ENCODE assay signal across 24 mouse cellular contexts in genomic region chr7:116121202-116121601, GRCm38 (mm10). TPM values are rescaled to one million over a fixed set of nuclear protein-coding genes. Genes with fewer than 3 reads are reported as not detected.
DNase-seq lines count a peak whose midpoint lies in the region; ATAC-seq and TF ChIP-seq lines count a peak whose summit lies in the region.
"Had no signal": no experiment of that assay in that cellular context is flagged by ENCODE, and none has a peak within 500 bp of the region (broad histone marks: within the 10 kb centered on the region; RNA-seq: fewer than 3 reads in every experiment).

No protein-coding gene starts in this region.

- ATAC-seq in forebrain, postnatal 0 days: no peak
- no peak for ATAC-seq in liver, embryonic 12.5 days
- ATAC-seq in forebrain, embryonic 13.5 days: peak; percentile 12; the same call in 1 of the 2 replicates
- 0 out of 2 replicates have a peak, but pooled peaks have one; percentile 25 for ATAC-seq in midbrain, embryonic 15.5 days (replicated peaks)

- H3K4me3 ChIP-seq in forebrain, embryonic 10.5 days: no peak overlapping the region
- H3K4me3 ChIP-seq in forebrain, postnatal 0 days (ENCODE audit: low read depth, low read length): no peak overlapping the region
- H3K4me3 ChIP-seq in liver, adult 2 months (ENCODE audit: insufficient read depth, low read depth, low read length): no peak overlapping the region
- H3K4me3 ChIP-seq in liver, embryonic 12.5 days: no peak overlapping the region
- H3K4me3 ChIP-seq in forebrain, embryonic 13.5 days: no peak overlapping the region
- no peak overlapping the region for H3K4me3 ChIP-seq in midbrain, embryonic 15.5 days
- H3K4me3 ChIP-seq: embryonic facial prominence, embryonic 15.5 days; hindbrain, embryonic 15.5 days; limb, embryonic 10.5 days; liver, embryonic 13.5 days; lung, embryonic 15.5 days; megakaryocyte, embryonic 14.5 days; myocyte; neural tube, embryonic 13.5 days had no signal

- H3K27ac ChIP-seq in forebrain, embryonic 10.5 days: peak overlapping the region; percentile 82
- H3K27ac ChIP-seq in forebrain, postnatal 0 days (ENCODE audit: low read depth, low read length): no peak overlapping the region
- no peak overlapping the region for H3K27ac ChIP-seq in liver, adult 2 months (replicated peaks; ENCODE audit: insufficient read depth, low read depth, low read length)
- no peak overlapping the region for H3K27ac ChIP-seq in liver, embryonic 12.5 days
- H3K27ac ChIP-seq in forebrain, embryonic 13.5 days: no peak overlapping the region
- no peak overlapping the region for H3K27ac ChIP-seq in midbrain, embryonic 15.5 days
- H3K27ac ChIP-seq: embryonic facial prominence, embryonic 15.5 days; hindbrain, embryonic 15.5 days; kidney, postnatal 0 days; limb, embryonic 10.5 days; liver, embryonic 13.5 days; lung, embryonic 15.5 days; neural tube, embryonic 13.5 days had no signal

- H3K9ac ChIP-seq in forebrain, postnatal 0 days: no peak overlapping the region
- H3K9ac ChIP-seq in liver, adult 2 months (ENCODE audit: low read depth, low read length): no peak overlapping the region
- no peak overlapping the region for H3K9ac ChIP-seq in liver, embryonic 12.5 days
- no peak overlapping the region for H3K9ac ChIP-seq in forebrain, embryonic 13.5 days
- no peak overlapping the region for H3K9ac ChIP-seq in midbrain, embryonic 15.5 days
- H3K9ac ChIP-seq: embryonic facial prominence, embryonic 15.5 days; hindbrain, embryonic 15.5 days; liver, embryonic 13.5 days; lung, embryonic 15.5 days; neural tube, embryonic 13.5 days had no signal

- TF ChIP-seq CTCF in forebrain, postnatal 0 days (IDR thresholded peaks at IDR 0.05; ENCODE audit: low read depth): no peak
- no peak for TF ChIP-seq CTCF in liver, adult 2 months (IDR thresholded peaks at IDR 0.05; ENCODE audit: low read depth, low read length)

- peaks cover 48% of the 10 kb centered on the region for H3K4me1 ChIP-seq in forebrain, embryonic 10.5 days
- H3K4me1 ChIP-seq in forebrain, postnatal 0 days (ENCODE audit: insufficient read depth): peaks cover 10% of the 10 kb centered on the region; the same call in 1 of the 2 replicates
- peaks cover 5% of the 10 kb centered on the region; the same call in 1 of the 2 replicates for H3K4me1 ChIP-seq in liver, adult 2 months (ENCODE audit: control insufficient read depth, insufficient read depth, low read length)
- no peaks in the 10 kb centered on the region for H3K4me1 ChIP-seq in liver, embryonic 12.5 days
- peaks cover 21% of the 10 kb centered on the region for H3K4me1 ChIP-seq in forebrain, embryonic 13.5 days
- H3K4me1 ChIP-seq in midbrain, embryonic 15.5 days: peaks cover 22% of the 10 kb centered on the region
- H3K4me1 ChIP-seq: lung, embryonic 15.5 days had no signal

- no peak for DNase-seq in forebrain, embryonic 10.5 days (ENCODE audit: extremely low spot score, low spot score)
- DNase-seq in forebrain, postnatal 0 days: no peak
- DNase-seq in liver, adult 2 months (ENCODE audit: extremely low read depth, low read depth, low spot score): peak; percentile 45
- DNase-seq in right cerebral cortex, postnatal 25 days: no peak
- no peak for DNase-seq in gastrocnemius, adult 18-20 months (ENCODE audit: low spot score)
- DNase-seq: adrenal gland, postnatal 10 days; cerebellum, adult 8-10 months; gastrocnemius, postnatal 14 days; heart, adult 18-20 months; heart, postnatal 36 days; kidney, adult 2 months; liver, embryonic 13.5 days; lung, postnatal 36 days had no signal

- no peaks in the 10 kb centered on the region for H3K79me2 ChIP-seq in liver, adult 2 months (ENCODE audit: control insufficient read depth, insufficient read depth, low read length)

- WGBS in forebrain, embryonic 10.5 days: 25% methylated on average over 11 of the region's 11 CpGs
- 22% methylated on average over 11 of the region's 11 CpGs for WGBS in forebrain, postnatal 0 days
- WGBS in liver, adult 2 months: 25% methylated on average over 11 of the region's 11 CpGs
- WGBS in liver, embryonic 12.5 days (ENCODE audit: insufficient replicate concordance): 69% methylated on average over 11 of the region's 11 CpGs
- 6% methylated on average over 11 of the region's 11 CpGs for WGBS in forebrain, embryonic 13.5 days
- WGBS in midbrain, embryonic 15.5 days: 12% methylated on average over 11 of the region's 11 CpGs

- H3K4me2 ChIP-seq in forebrain, postnatal 0 days (ENCODE audit: low read depth): no peak overlapping the region
- H3K4me2 ChIP-seq in liver, embryonic 12.5 days: no peak overlapping the region
- H3K4me2 ChIP-seq in forebrain, embryonic 13.5 days: no peak overlapping the region
- no peak overlapping the region for H3K4me2 ChIP-seq in midbrain, embryonic 15.5 days
- H3K4me2 ChIP-seq: embryonic facial prominence, embryonic 15.5 days; hindbrain, embryonic 15.5 days; liver, embryonic 13.5 days; lung, embryonic 15.5 days; neural tube, embryonic 13.5 days had no signal

- H3K9me3 ChIP-seq in forebrain, embryonic 10.5 days: 0 out of 2 replicates have a peak, but pooled peaks cover 3% of the 10 kb centered on the region
- H3K9me3 ChIP-seq in forebrain, postnatal 0 days (ENCODE audit: low read length): no peaks in the 10 kb centered on the region
- H3K9me3 ChIP-seq in liver, embryonic 12.5 days (replicated peaks): no peaks in the 10 kb centered on the region
- H3K9me3 ChIP-seq in forebrain, embryonic 13.5 days (replicated peaks): no peaks in the 10 kb centered on the region
- H3K9me3 ChIP-seq in midbrain, embryonic 15.5 days: no peaks in the 10 kb centered on the region
- H3K9me3 ChIP-seq: embryonic facial prominence, embryonic 15.5 days; hindbrain, embryonic 15.5 days; limb, embryonic 10.5 days; liver, embryonic 13.5 days; lung, embryonic 15.5 days; neural tube, embryonic 13.5 days had no signal

- no peaks in the 10 kb centered on the region for H3K27me3 ChIP-seq in forebrain, embryonic 10.5 days (ENCODE audit: poor library complexity, severe bottlenecking)
- H3K27me3 ChIP-seq in forebrain, postnatal 0 days (ENCODE audit: insufficient read depth, low read length): no peaks in the 10 kb centered on the region
- H3K27me3 ChIP-seq in liver, adult 2 months (ENCODE audit: control insufficient read depth, insufficient read depth, low read length): no peaks in the 10 kb centered on the region
- no peaks in the 10 kb centered on the region for H3K27me3 ChIP-seq in liver, embryonic 12.5 days (replicated peaks)
- H3K27me3 ChIP-seq in forebrain, embryonic 13.5 days: no peaks in the 10 kb centered on the region
- no peaks in the 10 kb centered on the region for H3K27me3 ChIP-seq in midbrain, embryonic 15.5 days (replicated peaks)
- H3K27me3 ChIP-seq: embryonic facial prominence, embryonic 15.5 days; hindbrain, embryonic 15.5 days; liver, embryonic 13.5 days; lung, embryonic 15.5 days; neural tube, embryonic 13.5 days had no signal

- no peak for TF ChIP-seq POLR2A in liver, adult 2 months (IDR thresholded peaks at IDR 0.05; ENCODE audit: extremely low read depth, insufficient read depth, low read length)

- peaks cover 22% of the 10 kb centered on the region for H3K36me3 ChIP-seq in forebrain, embryonic 10.5 days (replicated peaks)
- no peaks in the 10 kb centered on the region for H3K36me3 ChIP-seq in forebrain, postnatal 0 days (ENCODE audit: insufficient read depth)
- no peaks in the 10 kb centered on the region for H3K36me3 ChIP-seq in liver, adult 2 months (ENCODE audit: control insufficient read depth, insufficient read depth, low read length)
- no peaks in the 10 kb centered on the region for H3K36me3 ChIP-seq in liver, embryonic 12.5 days
- 0 out of 2 replicates have a peak, but pooled peaks cover 6% of the 10 kb centered on the region for H3K36me3 ChIP-seq in forebrain, embryonic 13.5 days (ENCODE audit: poor library complexity, severe bottlenecking)
- no peaks in the 10 kb centered on the region for H3K36me3 ChIP-seq in midbrain, embryonic 15.5 days (replicated peaks)
- H3K36me3 ChIP-seq: embryonic facial prominence, embryonic 15.5 days; hindbrain, embryonic 15.5 days; limb, embryonic 10.5 days; liver, embryonic 13.5 days; lung, embryonic 15.5 days; neural tube, embryonic 13.5 days had no signal

RNA-seq across cellular contexts. Expression of gene Gm4353, which starts 36.8 kb away (rescaled TPM):
- 1.0 TPM in 2 replicates for polyA plus RNA-seq in forebrain, embryonic 10.5 days (2016; fragmentation: Nextera tagmentation; extraction: Ambion mirVana)
- 0.76 and 0.92 TPM in 2 replicates for total RNA-seq in forebrain, postnatal 0 days (2014; rRNA removed)
- polyA plus RNA-seq in forebrain, postnatal 0 days (2015; fragmentation: Nextera tagmentation; extraction: Ambion mirVana): 0.31 and 0.53 TPM in 2 replicates
- total RNA-seq in liver, adult 2 months (2014; rRNA removed): 0.13 and 0.28 TPM in 2 replicates
- polyA plus RNA-seq in liver, adult 2 months (2012; rRNA removed): 0.39 and 0.52 TPM in 2 replicates
- polyA plus RNA-seq in liver, embryonic 12.5 days (2016; fragmentation: Nextera tagmentation; extraction: Ambion mirVana): 0.43 and 0.82 TPM in 2 replicates
- 0.57 and 1.6 TPM in 2 replicates for polyA plus RNA-seq in forebrain, embryonic 13.5 days (2015; fragmentation: Nextera tagmentation; extraction: Ambion mirVana)
- polyA plus RNA-seq in midbrain, embryonic 15.5 days (2015; fragmentation: Nextera tagmentation; extraction: Ambion mirVana): 1.0 and 1.3 TPM in 2 replicates
- total RNA-seq in gastrocnemius, adult 18-20 months (2021): 1 to 10 TPM; 1.5 to 1.9 TPM

Comparison
In these comparisons a context has a peak if more than half of its experiments do, and no peak if none do; other contexts are left out.
1. ATAC-seq: peak in forebrain, embryonic 13.5 days (single experiment) and midbrain, embryonic 15.5 days (single experiment); none in forebrain, postnatal 0 days (single experiment) and liver, embryonic 12.5 days (single experiment).